Mouse (Mus musculus) midbrain, postnatal 0 days (tissue): Measurements from ENCODE around the gene Foxn2. TPM values are rescaled to one million over a fixed set of nuclear protein-coding genes. Genes with fewer than 3 reads are reported as not detected.

Experiments used
- ATAC-seq: fragments of 200-750 bp; cut with Nextera tagmentation; 2 replicates; pipeline ENCODE4 v1.8.0; 2017; ENCODE audit warnings: moderate number of reproducible peaks, mild to moderate bottlenecking, moderate TSS enrichment, moderate library complexity; ENCODE audit not compliant: low FRiP score
- DNase-seq: peaks from one replicate; pipeline ENCODE4 v3.0.0-alpha.2; 2015; ENCODE audit warnings: low spot score
- H3K27ac ChIP-seq: fragments of 300-500 bp; sonication (generic); 2 replicates; pipeline ENCODE4 v1.5.1; 2014; ENCODE audit warnings: low read depth, mild to moderate bottlenecking, low read length, mixed read lengths
- H3K27me3 ChIP-seq: fragments of 300-500 bp; sonication (generic); 2 replicates; pipeline ENCODE4 v1.6.1; 2014; ENCODE audit warnings: low read length, control low read depth, mixed read lengths; ENCODE audit not compliant: insufficient read depth
- H3K36me3 ChIP-seq: fragments of 300-500 bp; sonication (generic); 2 replicates; pipeline ENCODE4 v1.6.1; 2014; ENCODE audit warnings: low read length, control low read depth, mixed read lengths; ENCODE audit not compliant: insufficient read depth
- H3K4me1 ChIP-seq: fragments of 300-500 bp; sonication (generic); 2 replicates; pipeline ENCODE4 v1.6.1; 2014; ENCODE audit warnings: mild to moderate bottlenecking, control low read depth, antibody characterized with exemption, low read length, mixed read lengths; ENCODE audit not compliant: insufficient read depth
- H3K4me2 ChIP-seq: fragments of 300-500 bp; sonication (generic); 2 replicates; pipeline ENCODE4 v1.6.1; 2014; ENCODE audit warnings: low read depth, mild to moderate bottlenecking, low read length, mixed read lengths; ENCODE audit not compliant: poor library complexity, severe bottlenecking
- H3K4me3 ChIP-seq: fragments of 300-500 bp; sonication (generic); 2 replicates; pipeline ENCODE4 v1.5.1; 2014; ENCODE audit warnings: low read depth, mild to moderate bottlenecking, low read length, moderate library complexity
- H3K9ac ChIP-seq: fragments of 300-500 bp; sonication (generic); replicated peaks from 2 replicates; pipeline ENCODE4 v1.6.1; 2014; ENCODE audit warnings: mild to moderate bottlenecking, low read length, moderate library complexity, mixed read lengths; ENCODE audit not compliant: poor library complexity, severe bottlenecking
- H3K9me3 ChIP-seq: fragments of 300-500 bp; sonication (generic); 2 replicates; pipeline ENCODE4 v1.6.1; 2016; ENCODE audit warnings: low read length, control low read depth
- CTCF ChIP-seq: IDR thresholded peaks from 2 replicates; pipeline ENCODE4 v1.5.1; 2016; ENCODE audit warnings: antibody characterized with exemption, mild to moderate bottlenecking
- WGBS: fragments of 180-500 bp; shearing (Covaris S2); extraction: QIAGEN DNeasy Blood & Tissue Kit; methylation state at CpG from one replicate; pipeline ENCODE4 v1.1.7; 2014; 5-methylcytosine and 5-hydroxymethylcytosine counted together
- polyA plus RNA-seq: library from polyadenylated mRNA; unstranded; fragments of >200 nt; fragmentation: Nextera tagmentation; extraction: Ambion mirVana; gene quantifications from 2 replicates; pipeline ENCODE4 v1.2.1, GENCODE M21; 2015
- total RNA-seq: library from RNA; depleted of rRNA; stranded (reverse); fragments of >200 nt; gene quantifications from 2 replicates; pipeline ENCODE4 v1.2.3, GENCODE M21; 2014

Foxn2 gene
- total and polyA plus RNA-seq, 2 experiments from 2014 or later: 5.3 to 7.7 TPM

GRCm38 (mm10) chr17:88437391-88437790 is 3.1 kb upstream of the Foxn2 start:
- no peaks in the 10 kb centered on the region for H3K27me3 ChIP-seq
- H3K9me3 ChIP-seq: no peaks in the 10 kb centered on the region
- no peak overlapping the region for H3K27ac ChIP-seq
- no peaks in the 10 kb centered on the region for H3K36me3 ChIP-seq
- H3K4me1 ChIP-seq: no peaks in the 10 kb centered on the region
- DNase-seq (no peak), ATAC-seq (no peak)
- H3K9ac ChIP-seq: no peak overlapping the region
- TF ChIP-seq CTCF: no peak
- WGBS: 92% methylated on average over 1 of the region's 1 CpGs
- H3K4me2 ChIP-seq: no peak overlapping the region
- no peak overlapping the region for H3K4me3 ChIP-seq

GRCm38 (mm10) chr17:88439536-88440050 is 918 bp upstream of the Foxn2 start:
- 80% methylated on average over 12 of the region's 12 CpGs for WGBS
- H3K27me3 ChIP-seq: no peaks in the 10 kb centered on the region
- ATAC-seq (no peak), DNase-seq (no peak)
- peak overlapping the region; percentile 65 for H3K4me2 ChIP-seq
- H3K9me3 ChIP-seq: no peaks in the 10 kb centered on the region
- H3K27ac ChIP-seq: no peak overlapping the region
- H3K36me3 ChIP-seq: no peaks in the 10 kb centered on the region
- peak overlapping the region; percentile 95 for H3K4me3 ChIP-seq
- no peak for TF ChIP-seq CTCF
- no peak overlapping the region for H3K9ac ChIP-seq
- no peaks in the 10 kb centered on the region for H3K4me1 ChIP-seq

- H3K4me2 ChIP-seq: peak overlapping the region; percentile 65
- no peaks in the 10 kb centered on the region for H3K4me1 ChIP-seq
- DNase-seq (peak; percentile 10), ATAC-seq (peak; percentile 57)
- 0% methylated on average over 33 of the region's 55 CpGs for whole genome bisulfite sequencing
- H3K4me3 ChIP-seq: peak overlapping the region; percentile 95
- H3K27ac ChIP-seq: peak overlapping the region; percentile 77
- no peaks in the 10 kb centered on the region for H3K36me3 ChIP-seq
- no peak for TF ChIP-seq CTCF
- H3K9ac ChIP-seq: peak overlapping the region; percentile 70
- no peaks in the 10 kb centered on the region for H3K27me3 ChIP-seq
- H3K9me3 ChIP-seq: no peaks in the 10 kb centered on the region
These were observed 505 bp downstream of the Foxn2 start for GRCm38 (mm10) chr17:88441001-88441431.

GRCm38 (mm10) chr17:88441432-88442174 is 1.1 kb downstream of the Foxn2 start:
- Histone ChIP-seq H3K27me3 (no peaks in the 10 kb centered on the region), H3K9me3 (no peaks in the 10 kb centered on the region), H3K4me3 (peak overlapping the region; percentile 95), H3K27ac (0 out of 2 replicates have a peak overlapping the region, but pooled peaks have one; percentile 77), H3K4me1 (no peaks in the 10 kb centered on the region), H3K9ac (peak overlapping the region; percentile 70), H3K4me2 (peak overlapping the region; percentile 65), H3K36me3 (no peaks in the 10 kb centered on the region)
- under 1% methylated on average over 41 of the region's 48 CpGs for WGBS
- ATAC-seq: peak; percentile 60
- peak; percentile 88 for DNase-seq
- no peak; the same call in 1 of the 2 replicates for TF ChIP-seq CTCF

- WGBS: 86% methylated on average over 6 of the region's 6 CpGs
- no peak overlapping the region for H3K4me2 ChIP-seq
These were observed 2.1 kb downstream of the Foxn2 start for GRCm38 (mm10) chr17:88442661-88443060.

GRCm38 (mm10) chr17:88443186-88443585 is 2.7 kb downstream of the Foxn2 start:
- Histone ChIP-seq H3K27me3 (no peaks in the 10 kb centered on the region), H3K9ac (no peak overlapping the region), H3K9me3 (no peaks in the 10 kb centered on the region), H3K36me3 (no peaks in the 10 kb centered on the region), H3K4me2 (no peak overlapping the region), H3K27ac (no peak overlapping the region), H3K4me1 (no peaks in the 10 kb centered on the region), H3K4me3 (no peak overlapping the region)
- no peak for TF ChIP-seq CTCF
- ATAC-seq: no peak
- 87% methylated on average over 6 of the region's 6 CpGs for WGBS
- DNase-seq: no peak

More at GRCm38 (mm10) chr17:88442661-88443060, 2.1 kb downstream of the Foxn2 start:
- Histone ChIP-seq H3K9me3 (no peaks in the 10 kb centered on the region), H3K27ac (no peak overlapping the region), H3K4me1 (no peaks in the 10 kb centered on the region), H3K9ac (no peak overlapping the region), H3K4me3 (no peak overlapping the region), H3K36me3 (no peaks in the 10 kb centered on the region), H3K27me3 (no peaks in the 10 kb centered on the region)
- DNase-seq: no peak
- no peak for TF ChIP-seq CTCF
- no peak for ATAC-seq
